Mouse (Mus musculus): Measurements from ENCODE around the gene Asz1.

Gene Asz1

GRCm38 (mm10) chr6:18108934-18109333, at the start of gene Asz1:
Gene Asz1 (minus strand): TSS chr6:18109061.
- DNase-seq (ENCODE audit: low spot score in 2 of 2) = no peak

DNA sequence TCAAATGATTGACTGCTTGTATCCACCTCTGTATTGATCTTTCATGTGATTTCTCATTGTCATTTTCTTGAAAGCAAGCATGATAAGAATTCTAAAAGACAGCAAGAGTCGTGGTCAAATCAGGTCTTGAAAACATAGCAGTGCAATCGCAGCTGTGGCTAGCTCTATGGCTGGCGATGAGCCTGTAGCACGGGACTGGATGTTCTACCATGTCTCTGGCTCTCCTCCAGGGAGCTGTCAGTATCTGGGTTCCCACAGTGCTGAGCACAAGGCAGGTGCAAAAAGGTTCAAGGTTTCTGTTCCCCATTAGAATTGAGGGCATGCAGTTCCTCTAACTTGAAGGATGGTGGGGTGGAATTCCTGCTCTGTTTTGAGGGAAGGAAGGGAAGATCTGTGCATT, 44.2 kb upstream of the Asz1 start:
- no peak for DNase-seq (ENCODE audit: low spot score in 2 of 2)

- no peak for DNase-seq (ENCODE audit: low spot score in 2 of 2)
These were observed 26.4 kb upstream of the Asz1 start for GRCm38 (mm10) chr6:18135246-18135645.

- DNase-seq (ENCODE audit: low spot score in 2 of 2) = no peak
These were observed 19.2 kb upstream of the Asz1 start for GRCm38 (mm10) chr6:18128059-18128458.

GRCm38 (mm10) chr6:18127206-18127983, 18.5 kb upstream of the Asz1 start:
- no peak for DNase-seq (ENCODE audit: low spot score in 2 of 2)

- DNase-seq (ENCODE audit: low spot score in 2 of 2) = no peak
These were observed 12.0 kb downstream of the Asz1 start for GRCm38 (mm10) chr6:18096861-18097260.

DNA sequence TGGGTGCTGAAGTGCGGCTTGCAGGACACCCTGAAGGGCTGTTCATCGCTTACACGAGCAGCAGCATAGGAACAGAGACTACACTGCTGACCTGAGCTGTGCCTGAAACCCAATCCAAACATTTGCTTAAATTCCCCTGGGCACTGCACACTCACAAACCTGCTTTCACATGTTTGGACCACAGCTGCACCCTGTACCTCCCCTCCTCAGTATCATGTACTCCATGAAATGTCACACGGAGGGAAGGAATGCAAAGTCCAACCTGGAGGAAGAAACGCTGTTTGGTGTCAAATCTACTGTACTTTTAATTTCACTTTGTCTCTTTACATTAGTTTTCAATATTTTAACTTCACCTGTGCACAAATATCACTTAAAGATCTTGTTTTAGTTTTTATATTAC, 19.8 kb downstream of the Asz1 start:
- no peak for DNase-seq (ENCODE audit: low spot score in 2 of 2)

DNA sequence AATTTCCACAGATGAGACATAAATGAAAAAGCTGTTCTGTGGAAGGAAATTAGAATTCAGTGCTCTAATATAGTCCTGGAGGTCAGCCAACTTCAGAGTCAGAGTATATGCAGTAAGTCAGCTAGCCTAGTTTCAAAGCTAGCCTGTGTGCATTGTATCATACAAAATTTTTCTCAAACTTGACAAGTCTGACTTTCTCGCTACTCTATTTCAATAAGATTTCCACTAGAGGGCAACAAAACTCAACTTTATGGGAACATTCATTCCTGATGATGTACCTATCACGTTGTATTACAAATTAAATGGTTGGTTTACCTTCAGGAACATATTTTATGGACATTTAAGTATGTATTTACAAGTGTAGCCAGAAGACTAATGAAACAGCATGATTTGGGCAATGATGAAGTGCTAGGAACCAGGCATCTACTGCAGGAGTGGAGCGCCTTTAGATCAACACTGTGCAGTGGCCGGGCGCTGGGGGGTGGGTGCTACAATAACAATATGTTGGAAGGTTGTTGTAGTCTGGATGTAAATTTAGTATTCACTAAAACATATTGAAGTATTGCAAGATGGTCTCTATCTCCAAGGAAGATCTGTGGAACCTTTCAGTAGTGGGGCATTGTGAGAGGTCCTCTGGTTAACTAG, 21.6 kb downstream of the Asz1 start:
- no peak for DNase-seq (ENCODE audit: low spot score in 2 of 2)

DNA sequence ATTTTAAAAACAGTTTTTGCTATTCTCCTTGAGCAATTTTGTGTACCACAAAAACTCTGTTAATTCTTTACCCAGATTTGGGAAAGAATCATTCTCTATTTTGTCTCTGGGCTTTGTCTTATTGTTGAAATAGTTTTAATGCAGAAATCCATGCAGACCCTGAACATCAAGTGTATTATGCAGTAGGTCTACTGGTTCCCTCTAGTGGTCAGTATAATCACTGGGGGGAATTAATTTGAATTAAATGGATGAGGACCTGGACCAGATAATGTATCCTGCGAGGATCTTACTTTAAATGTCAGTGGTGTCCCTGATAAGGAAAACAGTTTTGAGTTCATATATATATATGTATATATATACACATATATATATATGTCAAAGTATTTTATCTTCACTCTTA, 30.2 kb downstream of the Asz1 start:
- no peak for DNase-seq (ENCODE audit: low spot score in 2 of 2)

DNA sequence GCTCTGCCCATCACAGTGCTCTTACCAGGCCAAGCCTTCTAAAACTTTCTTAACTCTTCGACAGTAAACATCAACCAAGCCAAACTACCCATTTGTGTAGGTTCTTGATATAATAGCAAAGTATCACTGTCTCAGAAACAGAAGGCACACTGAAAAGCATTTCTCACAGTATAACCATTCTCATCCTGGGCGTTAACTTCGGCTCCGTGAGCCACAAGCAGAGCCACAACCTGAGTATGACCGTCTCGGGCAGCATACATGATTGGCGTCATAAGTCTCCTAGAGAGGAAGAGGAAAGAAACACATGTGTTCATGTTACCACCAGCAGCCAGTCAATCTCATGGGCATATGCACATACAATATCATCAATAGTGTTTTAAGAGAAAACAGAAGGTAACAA, 31.9 kb downstream of the Asz1 start:
- DNase-seq (ENCODE audit: low spot score in 2 of 2) = no peak

DNA sequence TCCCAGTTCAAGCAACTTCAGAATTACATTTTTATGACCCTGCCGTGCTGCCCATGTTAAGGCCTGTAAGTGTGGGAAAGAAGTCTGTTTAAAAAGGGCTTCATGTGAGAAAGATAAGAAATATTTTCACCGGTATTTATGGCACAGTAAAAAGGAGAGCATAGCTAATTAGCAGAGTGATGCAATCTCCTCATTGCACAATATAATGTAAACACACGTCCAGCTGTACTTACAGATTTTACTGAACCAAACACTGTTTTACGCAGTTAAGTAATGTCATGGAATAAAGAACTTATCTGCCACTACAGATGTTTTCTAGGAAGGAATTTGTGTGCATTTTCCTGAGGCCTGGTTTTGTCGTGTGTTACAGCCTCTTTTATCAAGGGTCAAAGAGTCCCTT, 32.3 kb downstream of the Asz1 start:
- no peak for DNase-seq (ENCODE audit: low spot score in 2 of 2)

DNA sequence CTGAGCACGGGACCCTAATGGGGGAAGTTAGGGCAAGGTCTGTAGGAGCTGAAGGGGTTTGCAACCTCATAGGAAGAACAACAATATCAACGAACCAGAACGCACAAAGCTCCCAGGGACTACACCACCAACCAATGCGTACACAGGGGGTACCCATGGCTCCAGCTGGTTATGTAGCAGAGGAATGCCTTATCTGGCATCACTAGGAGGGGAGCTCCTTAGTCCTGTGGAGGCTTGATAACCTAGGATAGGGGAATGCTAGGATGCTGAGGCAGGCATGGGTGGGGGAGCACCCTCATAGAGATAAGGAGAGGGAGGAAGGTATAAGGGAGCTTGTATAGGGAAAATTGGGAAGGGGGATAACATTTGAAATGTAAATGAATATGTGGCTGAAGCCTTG, 51.0 kb downstream of the Asz1 start:
- DNase-seq (ENCODE audit: low spot score in 2 of 2) = no peak

DNA sequence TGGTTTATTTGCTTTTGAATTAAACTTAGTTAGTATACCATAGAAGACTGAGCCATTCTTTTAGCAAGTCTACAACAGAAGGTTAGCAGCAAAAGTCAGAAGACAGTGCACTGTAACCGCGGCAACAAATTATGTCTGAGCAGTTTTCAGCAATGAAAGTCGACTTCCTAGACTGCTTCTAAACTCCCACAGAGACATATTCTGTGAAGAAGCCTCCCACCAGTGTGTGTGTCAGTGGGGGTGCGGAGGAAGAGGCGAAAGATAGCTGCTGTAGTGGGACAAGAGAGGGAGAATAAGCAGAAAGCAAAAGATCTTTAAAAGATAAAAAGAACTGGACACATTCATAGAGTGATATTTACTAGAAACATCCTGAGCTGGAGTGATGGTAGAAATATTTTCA, 57.2 kb downstream of the Asz1 start:
- no peak for DNase-seq (ENCODE audit: low spot score in 2 of 2)

DNA sequence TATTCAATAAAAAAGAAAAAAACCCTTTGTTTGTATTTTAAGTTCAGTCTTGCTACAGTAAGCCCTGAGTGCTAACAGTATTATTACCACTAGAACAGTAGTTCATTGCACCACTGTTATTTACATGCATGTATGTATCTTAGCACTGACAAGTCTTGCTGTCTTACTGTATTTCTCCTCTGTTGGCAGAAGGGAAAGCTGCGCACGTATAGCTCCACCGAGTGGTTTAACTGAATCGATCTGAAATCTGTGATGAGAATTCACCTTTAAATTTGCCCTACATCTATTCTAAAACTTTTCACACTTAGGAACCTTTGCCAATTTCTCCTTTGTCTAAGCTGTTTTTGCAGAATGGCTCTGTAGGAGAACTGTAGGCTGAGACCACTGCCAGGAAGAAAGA, 64.6 kb downstream of the Asz1 start:
- DNase-seq (ENCODE audit: low spot score in 2 of 2) = no peak

GRCm38 (mm10) chr6:18043172-18043571, 65.7 kb downstream of the Asz1 start:
- no peak for DNase-seq (ENCODE audit: low spot score in 2 of 2)

GRCm38 (mm10) chr6:18032271-18032670, 76.6 kb downstream of the Asz1 start:
- DNase-seq (ENCODE audit: low spot score in 2 of 2) = no peak

DNA sequence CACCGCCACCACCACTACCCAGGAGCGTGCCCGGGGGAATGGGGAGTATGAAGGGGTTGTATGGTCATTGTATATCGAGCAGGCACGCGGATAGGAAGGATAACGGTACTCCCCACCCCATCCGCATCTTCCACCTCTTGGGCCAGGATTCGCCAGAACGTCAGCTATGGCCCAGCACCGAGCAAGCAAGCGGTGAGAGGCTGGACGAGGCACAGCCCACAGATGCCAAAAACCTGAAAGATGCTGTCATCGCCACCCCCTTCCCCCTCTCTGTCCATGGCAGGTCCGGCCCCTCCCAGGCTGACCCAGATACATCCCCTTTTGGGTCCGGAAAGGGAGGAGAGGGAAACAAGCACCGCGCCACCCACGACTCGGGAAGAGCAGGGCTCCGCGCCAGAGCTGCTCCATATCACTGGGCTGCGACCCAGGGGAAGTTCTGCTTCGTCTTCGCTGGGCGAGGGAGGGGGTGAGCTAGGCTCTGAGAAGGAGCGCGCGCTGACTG, 77.3 kb downstream of the Asz1 start:
- DNase-seq (ENCODE audit: low spot score in 2 of 2) = peak in 1 of 2 experiments; percentile 13

DNA sequence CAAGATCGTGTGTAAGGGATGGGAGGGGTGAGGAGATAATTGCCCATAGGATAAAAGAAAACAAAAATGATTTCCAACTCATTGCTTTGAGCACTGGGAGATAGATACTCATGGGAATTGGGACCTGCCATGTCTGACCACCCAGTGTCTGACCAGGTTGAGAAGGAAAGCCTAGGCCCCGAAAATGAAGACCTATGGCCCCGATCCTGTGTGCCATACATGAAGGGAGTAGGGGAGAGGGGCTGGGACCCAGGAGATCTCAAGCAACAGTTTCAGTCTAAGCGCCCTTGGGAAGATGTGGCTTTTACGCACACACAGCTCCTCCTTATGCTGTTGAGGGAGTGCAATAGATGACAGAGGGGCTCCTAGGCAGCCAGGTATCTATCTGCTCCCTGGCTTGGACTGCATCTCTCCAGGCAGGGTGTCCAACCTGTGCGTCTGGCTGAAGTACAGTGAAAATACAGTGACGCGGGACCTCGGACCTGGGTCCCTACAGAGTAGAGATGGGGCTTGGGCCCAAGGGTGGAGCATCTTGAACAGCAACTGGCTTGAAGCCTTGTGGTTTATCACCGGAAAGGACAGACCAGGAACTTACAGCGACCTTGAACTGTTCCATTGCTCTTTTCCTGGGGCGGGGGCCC, 77.9 kb downstream of the Asz1 start:
- DNase-seq (ENCODE audit: low spot score in 2 of 2) = no peak

- DNase-seq (ENCODE audit: low spot score in 2 of 2) = peak in 1 of 2 experiments; percentile 4
These were observed 78.9 kb downstream of the Asz1 start, which contains the start of gene Wnt2 for GRCm38 (mm10) chr6:18029746-18030656. Gene Wnt2 (minus strand): TSS chr6:18030585.

- DNase-seq (ENCODE audit: low spot score in 2 of 2) = no peak
These were observed 84.6 kb downstream of the Asz1 start for GRCm38 (mm10) chr6:18024133-18024794.

DNA sequence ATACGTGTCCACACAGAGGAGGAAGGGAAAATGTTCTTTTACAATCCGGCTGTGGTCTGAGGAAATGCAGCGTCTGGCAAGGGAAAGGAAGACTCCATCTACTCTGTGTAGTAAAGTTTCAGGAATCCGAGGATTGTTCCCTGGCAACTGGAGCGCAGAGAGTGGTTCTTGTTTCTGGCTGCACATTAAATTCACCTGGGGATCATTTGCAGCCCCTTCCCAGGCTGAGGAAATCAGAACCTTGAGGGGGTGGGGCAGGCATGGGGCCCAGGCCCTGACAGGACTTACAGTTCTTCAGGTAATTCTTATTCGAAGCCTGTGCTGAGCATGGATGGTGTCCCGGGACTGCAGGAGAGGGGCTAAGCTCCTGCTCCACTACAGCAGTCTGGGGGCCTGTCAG, 95.5 kb downstream of the Asz1 start:
- DNase-seq (ENCODE audit: low spot score in 2 of 2) = no peak

Data from cerebellum, postnatal 4 days (tissue).